Mouse (Mus musculus): ENCODE data around the gene Gprc5b. TPM values are rescaled to one million over a fixed set of nuclear protein-coding genes. Genes with fewer than 3 reads are reported as not detected.
A peak's percentile ranks its signal among the peaks of the same experiment; 100 is the strongest.

Gprc5b gene
- polyA plus RNA-seq, 1 experiment from 2014 or later = 8.0 TPM

GRCm38 (mm10) chr7:118992623-118993405 lies 2.2 kb downstream of the Gprc5b start:
- Histone ChIP-seq H3K4me2 (replicated peaks; ENCODE audit: low read depth, low read length) (peak overlapping the region; percentile 93), H3K36me3 (ENCODE audit: control insufficient read depth, insufficient read depth, low read length) (no peaks in the 10 kb centered on the region), H3K4me3 (ENCODE audit: low read length) (peak overlapping the region; percentile 43), H3K4me1 (ENCODE audit: control insufficient read depth, insufficient read depth, low read length) (peaks cover 22% of the 10 kb centered on the region; the same call in 1 of the 2 replicates), H3K9me3 (ENCODE audit: control insufficient read depth, low read length) (no peaks in the 10 kb centered on the region), H3K9ac (ENCODE audit: low read depth, low read length) (no peak overlapping the region; the same call in 1 of the 2 replicates), H3K27me3 (ENCODE audit: control insufficient read depth, insufficient read depth, low read length) (no peaks in the 10 kb centered on the region), H3K27ac (ENCODE audit: low read depth, low read length) (no peak overlapping the region)
- WGBS = 45% methylated on average over 13 of the region's 13 CpGs
- ATAC-seq (ENCODE audit: low FRiP score, low TSS enrichment) = no peak

- WGBS = 44% methylated on average over 6 of the region's 6 CpGs
- ATAC-seq (ENCODE audit: low FRiP score, low TSS enrichment) = no peak
These were observed 2.9 kb downstream of the Gprc5b start for GRCm38 (mm10) chr7:118992080-118992560.

DNA sequence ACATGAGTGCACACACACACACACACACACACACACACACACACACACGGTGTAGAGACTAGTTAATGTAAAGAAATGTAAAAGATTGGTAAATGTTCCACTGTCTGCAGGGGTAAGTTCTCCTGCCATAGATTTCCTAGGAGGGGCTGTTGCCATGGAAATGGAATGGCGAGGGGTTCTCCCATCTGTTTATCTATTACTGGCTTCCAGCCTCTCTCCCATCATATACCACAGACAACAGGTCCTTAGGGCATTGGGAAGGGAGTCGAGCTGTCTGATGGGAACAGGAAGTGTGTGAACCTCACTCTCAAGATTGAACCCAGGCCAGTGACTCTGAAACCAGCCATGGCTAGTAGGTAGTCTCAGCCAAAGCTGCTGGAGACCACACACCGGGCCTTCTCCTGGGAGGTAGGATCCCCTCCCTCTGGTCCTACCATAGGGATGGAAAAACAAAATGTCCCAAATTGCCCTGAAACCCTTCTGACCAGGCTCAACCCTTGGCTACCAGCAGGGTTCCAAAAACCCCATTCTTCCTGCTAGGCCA lies 3.6 kb downstream of the Gprc5b start:
- H3K9ac ChIP-seq (ENCODE audit: low read depth, low read length) = no peak overlapping the region
- no peak for ATAC-seq (ENCODE audit: low FRiP score, low TSS enrichment)
- WGBS = 59% methylated on average over 4 of the region's 4 CpGs
- no peak overlapping the region for H3K27ac ChIP-seq (ENCODE audit: low read depth, low read length)
- peaks cover 22% of the 10 kb centered on the region; the same call in 1 of the 2 replicates for H3K4me1 ChIP-seq (ENCODE audit: control insufficient read depth, insufficient read depth, low read length)
- no peaks in the 10 kb centered on the region for H3K36me3 ChIP-seq (ENCODE audit: control insufficient read depth, insufficient read depth, low read length)
- H3K27me3 ChIP-seq (ENCODE audit: control insufficient read depth, insufficient read depth, low read length) = no peaks in the 10 kb centered on the region
- H3K4me2 ChIP-seq (replicated peaks; ENCODE audit: low read depth, low read length) = no peak overlapping the region
- H3K4me3 ChIP-seq (ENCODE audit: low read length) = no peak overlapping the region
- no peaks in the 10 kb centered on the region for H3K9me3 ChIP-seq (ENCODE audit: control insufficient read depth, low read length)

More at GRCm38 (mm10) chr7:118992080-118992560, 2.9 kb downstream of the Gprc5b start:
- no peaks in the 10 kb centered on the region for H3K36me3 ChIP-seq (ENCODE audit: control insufficient read depth, insufficient read depth, low read length)
- no peaks in the 10 kb centered on the region for H3K27me3 ChIP-seq (ENCODE audit: control insufficient read depth, insufficient read depth, low read length)
- H3K4me2 ChIP-seq (replicated peaks; ENCODE audit: low read depth, low read length) = no peak overlapping the region
- no peaks in the 10 kb centered on the region for H3K9me3 ChIP-seq (ENCODE audit: control insufficient read depth, low read length)
- no peak overlapping the region for H3K4me3 ChIP-seq (ENCODE audit: low read length)
- H3K27ac ChIP-seq (ENCODE audit: low read depth, low read length) = no peak overlapping the region
- no peak overlapping the region for H3K9ac ChIP-seq (ENCODE audit: low read depth, low read length)
- peaks cover 22% of the 10 kb centered on the region; the same call in 1 of the 2 replicates for H3K4me1 ChIP-seq (ENCODE audit: control insufficient read depth, insufficient read depth, low read length)

DNA sequence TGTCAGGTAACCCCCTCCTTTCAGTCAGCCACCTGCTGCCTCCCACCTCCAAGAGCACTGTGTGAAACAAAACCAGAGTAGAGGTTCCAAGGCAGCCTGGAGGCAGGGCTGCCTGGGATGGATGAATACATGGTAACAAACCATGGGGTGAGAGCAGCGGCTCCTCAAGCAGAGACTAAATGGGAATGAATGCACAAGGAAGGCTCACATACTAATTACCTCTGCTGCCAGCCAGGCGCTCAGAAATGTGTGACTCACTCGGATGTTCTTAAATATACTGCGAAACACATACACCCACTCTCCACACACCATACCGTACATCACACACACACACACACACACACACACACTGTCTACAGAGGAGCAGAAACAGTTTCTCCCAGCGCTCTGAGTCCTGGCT lies 4.7 kb downstream of the Gprc5b start:
- 83% methylated on average over 6 of the region's 6 CpGs for WGBS
- no peak for ATAC-seq (ENCODE audit: low FRiP score, low TSS enrichment)
- no peak overlapping the region for H3K4me3 ChIP-seq (ENCODE audit: low read length)
- H3K4me2 ChIP-seq (replicated peaks; ENCODE audit: low read depth, low read length) = no peak overlapping the region
- no peaks in the 10 kb centered on the region for H3K36me3 ChIP-seq (ENCODE audit: control insufficient read depth, insufficient read depth, low read length)
- H3K27me3 ChIP-seq (ENCODE audit: control insufficient read depth, insufficient read depth, low read length) = no peaks in the 10 kb centered on the region
- no peaks in the 10 kb centered on the region for H3K9me3 ChIP-seq (ENCODE audit: control insufficient read depth, low read length)
- H3K9ac ChIP-seq (ENCODE audit: low read depth, low read length) = no peak overlapping the region
- no peak overlapping the region for H3K27ac ChIP-seq (ENCODE audit: low read depth, low read length)
- peaks cover 16% of the 10 kb centered on the region; the same call in 1 of the 2 replicates for H3K4me1 ChIP-seq (ENCODE audit: control insufficient read depth, insufficient read depth, low read length)

- H3K36me3 ChIP-seq (ENCODE audit: control insufficient read depth, insufficient read depth, low read length) = no peaks in the 10 kb centered on the region
- no peak overlapping the region for H3K27ac ChIP-seq (ENCODE audit: low read depth, low read length)
- 81% methylated on average over 5 of the region's 5 CpGs for WGBS
- no peaks in the 10 kb centered on the region for H3K9me3 ChIP-seq (ENCODE audit: control insufficient read depth, low read length)
- H3K4me2 ChIP-seq (replicated peaks; ENCODE audit: low read depth, low read length) = no peak overlapping the region
- peaks cover 16% of the 10 kb centered on the region; the same call in 1 of the 2 replicates for H3K4me1 ChIP-seq (ENCODE audit: control insufficient read depth, insufficient read depth, low read length)
- no peak overlapping the region for H3K9ac ChIP-seq (ENCODE audit: low read depth, low read length)
- no peak overlapping the region for H3K4me3 ChIP-seq (ENCODE audit: low read length)
- ATAC-seq (ENCODE audit: low FRiP score, low TSS enrichment) = no peak
- H3K27me3 ChIP-seq (ENCODE audit: control insufficient read depth, insufficient read depth, low read length) = no peaks in the 10 kb centered on the region
These were observed 5.6 kb downstream of the Gprc5b start for GRCm38 (mm10) chr7:118989275-118989856.

DNA sequence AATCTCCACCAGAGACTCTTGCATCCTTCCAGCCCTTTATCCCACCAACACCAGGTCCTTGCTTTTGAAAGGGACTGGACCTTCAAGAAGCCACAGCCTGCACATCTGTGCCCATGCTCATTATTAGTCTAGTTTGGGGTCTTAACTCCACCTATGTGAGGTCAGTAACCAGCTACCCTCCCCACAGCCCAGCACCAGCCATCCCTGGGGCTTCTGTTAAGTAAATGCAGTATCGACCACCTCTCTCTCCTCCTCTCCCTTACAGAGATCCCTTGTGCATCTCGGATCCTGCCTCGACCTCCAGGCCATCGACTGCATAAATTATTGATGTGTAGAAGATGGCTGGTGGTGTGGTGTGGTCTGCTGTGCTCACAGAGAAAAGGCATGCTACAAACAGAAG lies 8.6 kb downstream of the Gprc5b start:
- Histone ChIP-seq H3K4me1 (ENCODE audit: control insufficient read depth, insufficient read depth, low read length) (no peaks in the 10 kb centered on the region), H3K9ac (ENCODE audit: low read depth, low read length) (no peak overlapping the region), H3K27me3 (ENCODE audit: control insufficient read depth, insufficient read depth, low read length) (no peaks in the 10 kb centered on the region), H3K36me3 (ENCODE audit: control insufficient read depth, insufficient read depth, low read length) (peaks cover 18% of the 10 kb centered on the region; the same call in 1 of the 2 replicates), H3K4me3 (ENCODE audit: low read length) (no peak overlapping the region), H3K27ac (ENCODE audit: low read depth, low read length) (no peak overlapping the region), H3K9me3 (ENCODE audit: control insufficient read depth, low read length) (no peaks in the 10 kb centered on the region), H3K4me2 (replicated peaks; ENCODE audit: low read depth, low read length) (no peak overlapping the region)
- WGBS = 65% methylated on average over 4 of the region's 4 CpGs
- no peak for ATAC-seq (ENCODE audit: low FRiP score, low TSS enrichment)

DNA sequence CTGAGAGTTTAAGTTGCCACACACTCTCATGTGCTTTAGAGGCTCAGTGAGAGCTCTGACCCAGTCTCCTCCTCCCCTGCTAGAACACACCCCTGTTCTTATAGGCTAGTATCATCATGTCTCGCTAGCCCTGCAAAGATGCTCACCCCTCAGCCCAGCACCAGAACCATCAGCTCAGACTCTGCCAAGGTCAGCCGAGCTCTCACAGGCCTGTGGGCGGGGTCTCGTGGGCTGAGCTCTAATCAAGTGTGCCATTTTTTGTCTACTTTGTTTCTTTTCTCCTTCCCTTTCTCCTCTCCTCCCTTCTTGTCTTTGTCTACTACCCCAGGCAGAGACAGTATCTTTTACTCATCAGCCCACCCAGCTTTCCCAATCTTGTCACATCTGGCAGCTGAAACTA lies 9.2 kb downstream of the Gprc5b start:
- no peaks in the 10 kb centered on the region for H3K4me1 ChIP-seq (ENCODE audit: control insufficient read depth, insufficient read depth, low read length)
- no peak overlapping the region for H3K4me3 ChIP-seq (ENCODE audit: low read length)
- no peaks in the 10 kb centered on the region for H3K27me3 ChIP-seq (ENCODE audit: control insufficient read depth, insufficient read depth, low read length)
- H3K27ac ChIP-seq (ENCODE audit: low read depth, low read length) = no peak overlapping the region
- no peak overlapping the region for H3K4me2 ChIP-seq (replicated peaks; ENCODE audit: low read depth, low read length)
- WGBS = 75% methylated on average over 4 of the region's 4 CpGs
- H3K9ac ChIP-seq (ENCODE audit: low read depth, low read length) = no peak overlapping the region
- peaks cover 18% of the 10 kb centered on the region; the same call in 1 of the 2 replicates for H3K36me3 ChIP-seq (ENCODE audit: control insufficient read depth, insufficient read depth, low read length)
- no peak for ATAC-seq (ENCODE audit: low FRiP score, low TSS enrichment)
- no peaks in the 10 kb centered on the region for H3K9me3 ChIP-seq (ENCODE audit: control insufficient read depth, low read length)

GRCm38 (mm10) chr7:118983961-118984360 lies 11.1 kb downstream of the Gprc5b start:
- no peak for ATAC-seq (ENCODE audit: low FRiP score, low TSS enrichment)
- no peaks in the 10 kb centered on the region for H3K9me3 ChIP-seq (ENCODE audit: control insufficient read depth, low read length)
- no peak overlapping the region for H3K4me3 ChIP-seq (ENCODE audit: low read length)
- H3K27me3 ChIP-seq (ENCODE audit: control insufficient read depth, insufficient read depth, low read length) = no peaks in the 10 kb centered on the region
- no peaks in the 10 kb centered on the region for H3K4me1 ChIP-seq (ENCODE audit: control insufficient read depth, insufficient read depth, low read length)
- no peak overlapping the region for H3K27ac ChIP-seq (ENCODE audit: low read depth, low read length)
- no peak overlapping the region for H3K9ac ChIP-seq (ENCODE audit: low read depth, low read length)
- 91% methylated on average over 19 of the region's 19 CpGs for WGBS
- H3K4me2 ChIP-seq (replicated peaks; ENCODE audit: low read depth, low read length) = no peak overlapping the region
- peaks cover 18% of the 10 kb centered on the region; the same call in 1 of the 2 replicates for H3K36me3 ChIP-seq (ENCODE audit: control insufficient read depth, insufficient read depth, low read length)

GRCm38 (mm10) chr7:118982586-118982985 lies 12.4 kb downstream of the Gprc5b start:
- Histone ChIP-seq H3K27me3 (ENCODE audit: control insufficient read depth, insufficient read depth, low read length) (no peaks in the 10 kb centered on the region), H3K36me3 (ENCODE audit: control insufficient read depth, insufficient read depth, low read length) (peaks cover 18% of the 10 kb centered on the region; the same call in 1 of the 2 replicates), H3K4me3 (ENCODE audit: low read length) (no peak overlapping the region), H3K4me1 (ENCODE audit: control insufficient read depth, insufficient read depth, low read length) (no peaks in the 10 kb centered on the region), H3K4me2 (replicated peaks; ENCODE audit: low read depth, low read length) (no peak overlapping the region), H3K27ac (ENCODE audit: low read depth, low read length) (no peak overlapping the region), H3K9ac (ENCODE audit: low read depth, low read length) (no peak overlapping the region), H3K9me3 (ENCODE audit: control insufficient read depth, low read length) (no peaks in the 10 kb centered on the region)
- ATAC-seq (ENCODE audit: low FRiP score, low TSS enrichment) = no peak
- WGBS = 73% methylated on average over 4 of the region's 4 CpGs
